Mouse (Mus musculus) kidney, embryonic 14.5 days (tissue): ENCODE results near the gene Btf3l4. TPM values are rescaled to one million over a fixed set of nuclear protein-coding genes. Genes with fewer than 3 reads are reported as not detected.

Experiments
- ATAC-seq: fragments of 200-750 bp; cut with Nextera tagmentation; 2 replicates; pipeline ENCODE4 v1.8.0; 2017; ENCODE audit warnings: moderate number of reproducible peaks, mild to moderate bottlenecking, moderate TSS enrichment, moderate library complexity; ENCODE audit not compliant: low FRiP score, low TSS enrichment
- H3K27ac ChIP-seq: fragments of 300-500 bp; sonication (generic); 2 replicates; pipeline ENCODE4 v1.5.1; 2014; ENCODE audit warnings: low read depth, mild to moderate bottlenecking, low read length, moderate library complexity, mixed read lengths
- H3K27me3 ChIP-seq: fragments of 300-500 bp; sonication (generic); 2 replicates; pipeline ENCODE4 v1.6.1; 2014; ENCODE audit warnings: mild to moderate bottlenecking, low read length; ENCODE audit not compliant: control insufficient read depth, insufficient read depth
- H3K36me3 ChIP-seq: fragments of 300-500 bp; sonication (generic); 2 replicates; pipeline ENCODE4 v1.6.1; 2014; ENCODE audit warnings: low read length, mixed read lengths; ENCODE audit not compliant: control insufficient read depth, insufficient read depth
- H3K4me1 ChIP-seq: fragments of 300-500 bp; sonication (generic); 2 replicates; pipeline ENCODE4 v1.6.1; 2014; ENCODE audit warnings: low read length, mixed read lengths; ENCODE audit not compliant: control insufficient read depth, insufficient read depth
- H3K4me2 ChIP-seq: fragments of 300-500 bp; sonication (generic); replicated peaks from 2 replicates; pipeline ENCODE4 v1.6.1; 2014; ENCODE audit warnings: low read depth, mild to moderate bottlenecking, low read length
- H3K4me3 ChIP-seq: fragments of 300-500 bp; sonication (generic); 2 replicates; pipeline ENCODE4 v1.5.1; 2014; ENCODE audit warnings: mild to moderate bottlenecking, low read length
- H3K9ac ChIP-seq: fragments of 300-500 bp; sonication (generic); 2 replicates; pipeline ENCODE4 v1.6.1; 2014; ENCODE audit warnings: low read depth, mild to moderate bottlenecking, low read length, moderate library complexity
- H3K9me3 ChIP-seq: fragments of 300-500 bp; sonication (generic); 2 replicates; pipeline ENCODE4 v1.6.1; 2016; ENCODE audit warnings: low read length; ENCODE audit not compliant: control insufficient read depth
- WGBS: fragments of 180-500 bp; shearing (Covaris S2); extraction: QIAGEN DNeasy Blood & Tissue Kit; methylation state at CpG from one replicate; pipeline ENCODE4 v1.1.7; 2014; 5-methylcytosine and 5-hydroxymethylcytosine counted together
- polyA plus RNA-seq: library from polyadenylated mRNA; unstranded; fragments of >200 nt; fragmentation: Nextera tagmentation; extraction: Ambion mirVana; gene quantifications from 2 replicates; pipeline ENCODE4 v1.2.1, GENCODE M21; 2014

Btf3l4 gene
- polyA plus RNA-seq, 1 experiment from 2014 or later: 199 TPM

- no peaks in the 10 kb centered on the region for H3K9me3 ChIP-seq
- WGBS: 76% methylated on average over 1 of the region's 1 CpGs
- H3K4me2 ChIP-seq: no peak overlapping the region
- no peak for ATAC-seq
- no peak overlapping the region for H3K27ac ChIP-seq
- no peaks in the 10 kb centered on the region for H3K36me3 ChIP-seq
- no peaks in the 10 kb centered on the region for H3K27me3 ChIP-seq
- H3K4me3 ChIP-seq: no peak overlapping the region
- no peaks in the 10 kb centered on the region for H3K4me1 ChIP-seq
- no peak overlapping the region for H3K9ac ChIP-seq
These were observed 39.5 kb downstream of the Btf3l4 start for GRCm38 (mm10) chr4:108793941-108794340.

- 87% methylated on average over 1 of the region's 1 CpGs for WGBS
- H3K27ac ChIP-seq: no peak overlapping the region
These were observed 42.9 kb downstream of the Btf3l4 start for GRCm38 (mm10) chr4:108790507-108790906.

GRCm38 (mm10) chr4:108789258-108789936 is 44.0 kb downstream of the Btf3l4 start:
- WGBS: 85% methylated on average over 6 of the region's 6 CpGs
- Histone ChIP-seq H3K36me3 (no peaks in the 10 kb centered on the region), H3K4me3 (no peak overlapping the region), H3K4me1 (no peaks in the 10 kb centered on the region), H3K4me2 (no peak overlapping the region), H3K9ac (no peak overlapping the region), H3K9me3 (no peaks in the 10 kb centered on the region), H3K27ac (no peak overlapping the region), H3K27me3 (no peaks in the 10 kb centered on the region)
- no peak for ATAC-seq

More at GRCm38 (mm10) chr4:108790507-108790906, 42.9 kb downstream of the Btf3l4 start:
- ATAC-seq: no peak
- H3K9ac ChIP-seq: no peak overlapping the region
- no peaks in the 10 kb centered on the region for H3K27me3 ChIP-seq
- no peaks in the 10 kb centered on the region for H3K9me3 ChIP-seq
- no peak overlapping the region for H3K4me2 ChIP-seq
- no peaks in the 10 kb centered on the region for H3K36me3 ChIP-seq
- H3K4me3 ChIP-seq: no peak overlapping the region
- no peaks in the 10 kb centered on the region for H3K4me1 ChIP-seq

- Histone ChIP-seq H3K4me3 (no peak overlapping the region), H3K9ac (no peak overlapping the region), H3K36me3 (no peaks in the 10 kb centered on the region), H3K27ac (no peak overlapping the region), H3K4me2 (no peak overlapping the region), H3K27me3 (no peaks in the 10 kb centered on the region), H3K4me1 (0 out of 2 replicates have a peak, but pooled peaks cover 4% of the 10 kb centered on the region), H3K9me3 (no peaks in the 10 kb centered on the region)
- ATAC-seq: no peak
- 39% methylated on average over 8 of the region's 8 CpGs for WGBS
These were observed 50.9 kb downstream of the Btf3l4 start for GRCm38 (mm10) chr4:108782421-108783085.

- H3K4me1 ChIP-seq: 0 out of 2 replicates have a peak, but pooled peaks cover 4% of the 10 kb centered on the region
- 72% methylated on average over 3 of the region's 3 CpGs for WGBS
- no peak overlapping the region for H3K4me2 ChIP-seq
These were observed 51.8 kb downstream of the Btf3l4 start for GRCm38 (mm10) chr4:108781596-108781995.

GRCm38 (mm10) chr4:108780864-108781205 is 52.6 kb downstream of the Btf3l4 start:
- Histone ChIP-seq H3K27ac (peak overlapping the region; percentile 92), H3K9me3 (no peaks in the 10 kb centered on the region), H3K4me1 (0 out of 2 replicates have a peak, but pooled peaks cover 4% of the 10 kb centered on the region), H3K9ac (peak overlapping the region; percentile 99), H3K27me3 (no peaks in the 10 kb centered on the region), H3K4me2 (peak overlapping the region; percentile 50), H3K4me3 (peak overlapping the region; percentile 95), H3K36me3 (no peaks in the 10 kb centered on the region)
- WGBS: under 1% methylated on average over 20 of the region's 20 CpGs
- ATAC-seq: no peak

More at GRCm38 (mm10) chr4:108781596-108781995, 51.8 kb downstream of the Btf3l4 start:
- ATAC-seq: no peak
- H3K36me3 ChIP-seq: no peaks in the 10 kb centered on the region
- H3K4me3 ChIP-seq: no peak overlapping the region
- H3K9me3 ChIP-seq: no peaks in the 10 kb centered on the region
- no peak overlapping the region for H3K9ac ChIP-seq
- H3K27ac ChIP-seq: no peak overlapping the region
- H3K27me3 ChIP-seq: no peaks in the 10 kb centered on the region

GRCm38 (mm10) chr4:108780057-108780863 is 53.2 kb downstream of the Btf3l4 start, which contains the start of gene Zfyve9:
TSS of gene Zfyve9 (minus strand) at chr4:108780798.
- Histone ChIP-seq H3K9ac (peak within 1 kb of the TSS; percentile 99), H3K4me1 (0 out of 2 replicates have a peak, but pooled peaks cover 4% of the 10 kb centered on the region), H3K4me3 (peak within 1 kb of the TSS; percentile 95), H3K36me3 (no peaks in the 10 kb centered on the region), H3K9me3 (no peaks in the 10 kb centered on the region), H3K4me2 (peak within 1 kb of the TSS; percentile 50), H3K27me3 (no peaks in the 10 kb centered on the region), H3K27ac (peak within 1 kb of the TSS; percentile 92)
- under 1% methylated on average over 78 of the region's 111 CpGs for WGBS
- ATAC-seq: peak; percentile 94

- H3K9ac ChIP-seq: peak overlapping the region; percentile 99
- no peaks in the 10 kb centered on the region for H3K27me3 ChIP-seq
- no peaks in the 10 kb centered on the region for H3K36me3 ChIP-seq
- no peaks in the 10 kb centered on the region for H3K9me3 ChIP-seq
- 0 out of 2 replicates have a peak, but pooled peaks cover 4% of the 10 kb centered on the region for H3K4me1 ChIP-seq
- peak overlapping the region; percentile 50 for H3K4me2 ChIP-seq
- peak overlapping the region; percentile 95 for H3K4me3 ChIP-seq
- 0% methylated on average over 7 of the region's 7 CpGs for WGBS
- ATAC-seq: no peak
- peak overlapping the region; percentile 92 for H3K27ac ChIP-seq
These were observed 53.7 kb downstream of the Btf3l4 start for GRCm38 (mm10) chr4:108779763-108780056.
